Mouse (Mus musculus) CD8-positive naive resting alpha-beta T cell, adult 2 months (primary cell): ENCODE results near the gene Cadps.
"Not testable (repeated sequence)": the region's sequence is repeated elsewhere in the genome, so short reads cannot be mapped to it uniquely, and the experiment has no call there.

Experiments
- DNase-seq, 2 experiments: peaks; one replicate each; pipeline ENCODE4 v3.0.0; 2022; ENCODE audit warnings: low read depth in 2 of 2, low spot score in 2 of 2

Gene Cadps

DNA sequence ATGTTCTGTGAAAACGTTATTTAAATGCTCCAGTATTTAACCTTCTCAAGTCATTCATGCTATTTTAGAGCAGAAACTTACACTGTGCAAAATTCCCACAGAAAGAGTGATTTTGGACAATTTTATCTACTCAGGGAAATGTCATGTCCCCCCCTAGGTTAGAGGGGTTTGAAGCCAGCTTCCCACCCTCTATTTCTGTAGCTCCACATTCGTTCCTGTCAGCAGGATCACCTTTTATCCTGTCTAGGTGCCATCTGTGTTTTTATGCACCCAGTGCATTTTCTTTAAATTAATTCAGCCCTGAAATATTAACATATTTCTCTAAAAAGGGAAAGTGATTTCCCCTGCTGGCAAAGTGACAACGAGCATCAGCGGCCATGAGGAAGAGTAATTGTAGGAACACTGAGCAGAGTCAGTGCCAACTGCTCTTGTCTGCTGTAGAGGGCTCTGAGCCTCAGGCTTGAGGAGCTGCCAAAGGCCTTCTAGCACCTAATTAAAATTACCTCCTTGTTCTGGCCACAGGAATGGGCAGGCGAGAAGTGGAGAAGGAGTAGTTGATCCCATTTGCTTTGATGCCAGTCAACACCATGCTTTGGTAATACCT is 230.3 kb downstream of the Cadps start:
- no peak for DNase-seq

DNA sequence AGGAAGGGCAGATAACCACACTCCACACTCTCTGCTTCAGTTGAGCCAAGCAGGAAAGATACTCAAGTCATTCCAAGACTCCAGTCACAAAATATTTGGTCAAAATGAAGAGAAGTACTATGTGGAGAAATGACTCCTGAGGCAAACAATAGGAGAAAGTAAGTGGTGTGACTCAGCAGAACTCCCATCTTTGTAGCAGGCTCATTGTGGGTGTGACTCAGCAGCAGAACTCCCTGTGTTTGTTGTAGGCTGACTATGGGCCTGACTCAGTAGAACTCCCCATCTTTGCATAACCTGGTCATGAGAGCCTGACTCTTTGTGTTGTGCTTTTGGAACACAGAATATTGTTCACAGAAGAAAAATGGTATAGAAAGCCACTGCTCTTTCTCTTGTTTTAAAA is 231.1 kb downstream of the Cadps start:
- DNase-seq, result no peak

DNA sequence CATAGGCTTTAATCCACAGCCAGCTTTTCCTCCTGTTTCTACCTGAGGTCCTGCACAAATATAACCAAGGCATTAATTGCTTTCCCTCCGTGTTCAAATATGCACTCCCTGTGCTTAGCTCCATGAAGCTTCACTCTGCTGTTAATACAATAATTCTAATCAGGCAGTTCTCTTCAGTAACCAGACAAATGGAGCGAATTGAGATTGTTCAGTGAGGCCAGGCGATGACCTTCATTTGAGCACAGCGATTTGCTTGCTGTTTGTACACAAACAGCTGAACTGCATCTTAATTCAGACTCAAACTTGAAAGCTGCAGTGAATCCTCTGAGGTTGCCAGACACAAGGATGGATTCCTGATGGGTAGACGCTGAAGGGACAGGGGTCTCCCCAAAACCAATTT is 239.3 kb downstream of the Cadps start:
- no peak for DNase-seq

DNA sequence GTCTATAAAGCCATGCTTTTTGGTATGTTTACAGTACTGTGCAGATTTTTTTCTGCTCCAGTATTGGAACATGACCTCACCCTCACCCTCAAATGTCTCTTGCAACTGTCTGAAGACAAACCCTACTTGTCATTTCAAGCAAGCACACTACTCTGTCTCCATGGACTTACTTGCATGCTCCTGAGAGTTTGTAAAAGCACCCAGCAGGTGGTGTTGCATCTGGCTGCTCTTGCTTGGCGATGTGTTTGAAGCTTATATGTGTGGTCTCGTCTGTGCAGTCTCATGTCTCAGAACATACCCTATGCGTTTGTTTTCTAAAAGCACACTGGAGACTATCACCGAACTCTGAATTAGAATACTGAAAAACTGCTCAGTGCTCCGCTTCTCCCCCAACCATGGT is 241.2 kb downstream of the Cadps start:
- DNase-seq, result no peak

DNA sequence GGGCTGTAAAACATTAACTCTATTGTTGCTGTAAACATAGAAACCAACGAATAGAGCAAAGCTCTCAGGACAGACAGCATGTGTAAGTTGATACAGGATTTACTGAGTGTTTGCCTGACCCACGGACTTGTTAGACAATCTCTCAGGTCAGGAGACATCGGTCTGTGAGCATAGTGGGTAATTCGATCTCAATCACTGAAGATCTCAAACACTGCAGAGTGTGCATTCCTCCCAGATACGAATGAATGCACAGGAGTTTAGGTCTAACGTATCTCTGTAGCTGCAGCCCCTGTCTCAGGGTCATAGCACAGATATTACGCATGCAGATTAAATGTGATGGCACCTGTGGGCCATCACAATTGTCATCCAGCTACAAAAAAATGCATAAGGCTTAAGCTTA is 242.1 kb downstream of the Cadps start:
- no peak for DNase-seq

DNA sequence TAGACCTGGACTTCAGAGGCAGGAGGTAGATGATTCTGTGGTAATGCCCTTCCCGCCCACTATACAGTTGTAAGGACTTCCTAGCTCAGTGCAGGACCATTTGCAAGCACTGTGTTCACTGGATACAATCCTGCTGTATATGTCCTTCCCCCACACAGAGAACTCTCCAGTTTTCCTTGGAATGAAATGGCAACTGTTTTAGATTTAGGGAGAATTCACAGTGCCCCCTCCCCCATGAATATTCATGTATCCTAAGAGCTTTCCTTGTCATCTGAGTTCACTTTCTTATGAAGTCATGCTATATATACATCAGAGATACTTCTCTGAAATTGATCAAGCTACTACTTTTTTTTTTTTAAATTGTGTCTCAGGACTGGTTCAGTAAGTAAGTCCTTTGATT is 244.7 kb downstream of the Cadps start:
- DNase-seq, result no peak

DNA sequence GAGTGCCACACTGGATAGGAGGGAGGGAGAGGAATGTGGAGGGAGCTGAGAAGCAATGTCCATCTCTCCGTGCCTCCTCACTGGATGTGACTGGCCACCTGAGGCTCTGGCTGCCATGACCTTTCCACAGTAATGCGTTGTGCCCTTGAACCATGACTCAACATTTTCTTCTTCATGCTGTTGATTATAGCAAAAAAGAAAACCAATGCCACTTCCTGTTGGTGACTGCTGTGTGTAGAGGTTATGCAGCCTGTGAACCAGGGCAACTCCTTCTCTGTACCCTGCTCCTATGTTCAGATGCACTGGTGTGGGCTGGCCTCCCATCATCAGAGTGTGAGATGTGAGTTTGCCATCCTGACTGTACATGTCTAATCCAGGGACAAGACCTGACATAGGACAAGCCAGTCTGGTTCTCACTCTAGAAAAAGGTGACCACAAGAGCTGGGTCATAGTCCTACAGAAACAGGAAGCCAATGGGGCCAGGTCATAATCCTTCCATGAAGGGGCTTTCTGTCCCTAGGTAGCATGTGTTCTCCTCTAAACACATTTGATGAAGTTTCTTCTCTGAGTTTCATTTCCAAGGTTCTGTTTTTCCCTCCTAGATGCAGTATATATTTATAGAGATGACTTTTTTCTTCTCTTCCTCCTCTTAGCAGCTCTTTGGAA is 245.3 kb downstream of the Cadps start:
- DNase-seq, result no peak

DNA sequence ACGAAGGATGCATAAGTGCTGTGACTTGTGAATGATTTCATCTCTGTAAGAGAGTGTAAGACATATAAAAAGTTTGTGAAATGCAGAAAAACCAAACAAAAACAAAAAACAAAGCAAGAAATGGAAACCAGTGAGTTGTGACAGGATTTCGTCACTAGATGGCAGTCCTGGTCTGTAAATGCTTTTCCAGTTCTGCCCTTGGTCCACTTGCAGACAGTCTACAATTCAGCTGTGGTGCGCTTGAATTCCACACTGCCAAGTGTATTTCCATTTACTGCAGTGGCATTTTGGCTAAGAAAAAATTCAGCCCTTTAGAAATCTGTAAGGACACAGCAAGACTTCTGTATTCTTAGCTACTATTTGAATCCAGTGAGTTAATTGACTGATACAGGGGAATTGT is 247.8 kb downstream of the Cadps start:
- DNase-seq, result no peak

DNA sequence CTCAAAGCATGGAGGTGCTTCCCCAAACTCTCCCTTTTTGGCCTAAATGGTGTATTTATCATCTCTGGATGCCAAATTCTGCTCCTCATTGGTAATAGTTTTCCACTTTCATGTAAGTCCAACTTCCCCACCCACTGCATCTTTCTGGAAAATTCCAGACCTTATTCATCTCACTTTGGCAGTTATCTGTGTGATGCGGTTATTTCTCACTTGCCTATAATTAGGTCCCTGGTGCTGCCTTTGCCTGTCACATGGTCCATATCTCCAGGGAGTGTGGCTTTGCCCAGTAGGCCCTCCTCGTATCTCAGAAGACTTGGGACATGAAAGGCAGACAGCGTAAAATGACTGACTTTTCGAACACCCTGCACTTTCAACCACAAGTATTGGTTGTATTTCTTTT is 248.5 kb downstream of the Cadps start:
- DNase-seq, result no peak

DNA sequence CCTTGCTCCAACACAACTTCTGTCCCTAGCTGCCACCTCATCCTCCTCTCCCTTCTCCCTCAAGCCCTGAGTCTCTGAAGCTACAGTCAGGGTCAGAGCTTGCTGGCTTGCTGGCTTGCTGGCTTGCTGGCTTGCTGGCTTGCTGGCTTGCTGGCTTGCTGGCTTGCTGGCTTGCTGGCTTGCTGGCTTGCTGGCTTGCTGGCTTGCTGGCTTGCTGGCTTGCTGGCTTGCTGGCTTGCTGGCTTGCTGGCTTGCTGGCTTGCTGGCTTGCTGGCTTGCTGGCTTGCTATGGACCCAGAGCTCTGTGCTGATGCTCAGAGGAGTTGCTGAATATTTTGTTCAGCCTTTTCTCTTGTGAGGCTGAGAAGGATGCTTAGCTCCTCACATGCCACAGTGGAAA is 261.1 kb downstream of the Cadps start:
- DNase-seq, result not testable (repeated sequence)

DNA sequence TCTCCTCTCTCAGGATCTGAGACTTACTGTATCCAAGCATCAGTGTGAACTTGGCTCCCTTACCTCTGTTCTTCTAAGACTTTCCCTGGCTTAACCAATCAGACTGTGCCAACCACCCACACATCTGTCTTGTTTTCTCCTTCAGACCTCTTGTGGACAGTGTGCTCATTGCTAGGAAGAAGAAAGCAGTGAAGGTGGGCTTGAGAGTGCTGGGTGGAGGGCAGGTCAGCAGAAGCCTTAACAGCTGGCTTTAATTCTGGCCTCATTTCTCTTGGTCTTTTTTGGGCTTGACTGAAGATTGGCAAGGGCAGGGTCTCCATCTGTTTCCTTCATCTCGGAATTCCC is 262.7 kb downstream of the Cadps start:
- no peak for DNase-seq

DNA sequence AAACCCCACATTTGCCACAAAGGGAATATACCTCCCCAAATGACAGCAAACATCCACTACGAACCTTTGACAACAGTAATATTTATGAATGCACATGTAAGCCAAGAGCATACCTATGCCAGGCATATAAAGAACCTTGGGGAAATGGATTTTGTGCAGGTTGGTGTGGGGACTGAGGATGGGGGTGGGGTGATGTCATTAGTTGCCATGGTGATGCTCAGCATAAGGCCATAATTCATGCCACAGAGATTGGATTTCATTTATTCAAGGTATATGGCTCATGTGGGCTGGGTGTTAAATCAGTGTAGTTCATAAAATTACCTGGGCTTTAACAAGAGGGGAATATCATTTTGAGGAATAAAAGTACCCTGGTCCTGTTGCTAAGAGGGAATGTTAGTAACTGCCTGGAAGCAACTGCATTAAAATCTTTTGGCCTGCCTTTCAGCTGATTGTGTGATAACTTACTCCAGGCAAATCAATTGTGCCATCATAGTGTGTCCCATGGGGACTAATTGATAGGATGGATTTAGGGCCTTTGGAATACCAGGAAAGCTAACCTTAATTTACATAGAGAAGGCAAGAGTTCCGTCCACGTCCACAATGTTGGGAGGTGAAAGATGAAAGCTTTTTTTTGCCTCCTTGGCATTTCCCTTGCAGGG is 263.2 kb downstream of the Cadps start:
- DNase-seq, result no peak

DNA sequence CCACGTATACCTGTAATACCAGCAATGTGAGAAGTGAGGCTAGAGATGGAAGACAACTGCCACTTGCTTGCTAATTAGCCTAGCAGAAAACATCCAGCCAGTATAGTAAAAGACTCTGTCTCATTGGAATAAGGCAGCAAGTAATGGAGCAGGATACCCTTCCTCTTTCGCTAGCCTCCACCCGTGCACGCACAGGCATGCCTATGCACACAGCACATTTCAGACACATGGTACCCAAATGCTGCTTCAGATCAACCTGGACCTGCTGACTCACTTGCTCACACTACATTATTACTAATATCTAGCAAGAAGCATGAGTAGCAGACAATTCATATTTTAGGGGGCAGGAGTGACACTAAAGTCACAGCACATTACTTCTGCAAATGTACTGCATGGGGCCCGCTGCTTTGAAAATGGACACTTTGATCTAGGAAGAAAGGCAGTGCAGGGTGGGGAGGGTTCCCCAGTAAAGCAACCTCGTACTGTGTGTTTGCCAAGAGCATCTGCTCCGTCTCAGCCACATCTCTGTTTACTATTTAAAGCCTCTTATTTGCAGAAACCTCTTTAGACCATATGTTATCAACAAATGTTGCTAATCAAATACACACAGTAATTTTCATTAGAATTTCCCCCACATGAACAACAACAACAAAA is 263.8 kb downstream of the Cadps start:
- no peak for DNase-seq

DNA sequence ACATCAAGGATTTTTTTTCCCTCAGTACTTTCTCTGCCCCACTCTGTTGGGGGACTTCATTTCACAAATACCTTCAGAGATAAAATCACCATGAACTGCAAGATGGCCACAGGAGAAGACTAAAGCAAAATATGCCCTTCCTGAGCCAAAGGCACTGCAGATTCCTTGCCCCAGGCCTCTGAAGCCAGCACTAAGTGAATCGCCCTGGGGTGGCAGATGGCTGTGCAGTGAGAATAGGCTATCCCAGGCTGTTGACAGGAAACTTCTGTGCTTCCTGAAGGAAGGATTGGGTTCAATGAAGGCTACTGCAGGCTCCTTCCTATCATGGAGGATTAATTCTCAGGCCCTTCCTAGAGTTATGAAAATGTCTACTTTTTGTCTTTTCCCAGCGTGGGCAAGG is 268.4 kb downstream of the Cadps start:
- no peak for DNase-seq

DNA sequence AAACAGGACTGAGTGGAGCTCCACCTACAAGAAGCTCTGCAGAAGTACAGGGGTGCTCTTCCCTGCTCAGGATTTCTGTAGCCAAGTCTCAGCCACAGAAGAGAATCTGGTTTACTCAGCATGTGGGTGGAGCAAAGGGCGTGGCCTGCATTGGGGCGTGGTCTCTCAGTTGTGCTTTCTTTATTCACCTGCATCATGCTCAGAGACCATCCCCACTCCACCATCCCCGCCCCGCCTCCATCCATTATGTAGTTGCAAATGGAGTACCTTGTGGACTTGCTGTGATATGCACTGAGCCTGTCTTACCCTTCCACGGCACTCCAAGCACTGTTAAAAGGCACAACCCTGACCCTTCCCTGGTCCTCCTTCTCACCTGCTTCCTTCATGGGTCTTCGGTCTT is 271.5 kb downstream of the Cadps start:
- DNase-seq, result no peak

DNA sequence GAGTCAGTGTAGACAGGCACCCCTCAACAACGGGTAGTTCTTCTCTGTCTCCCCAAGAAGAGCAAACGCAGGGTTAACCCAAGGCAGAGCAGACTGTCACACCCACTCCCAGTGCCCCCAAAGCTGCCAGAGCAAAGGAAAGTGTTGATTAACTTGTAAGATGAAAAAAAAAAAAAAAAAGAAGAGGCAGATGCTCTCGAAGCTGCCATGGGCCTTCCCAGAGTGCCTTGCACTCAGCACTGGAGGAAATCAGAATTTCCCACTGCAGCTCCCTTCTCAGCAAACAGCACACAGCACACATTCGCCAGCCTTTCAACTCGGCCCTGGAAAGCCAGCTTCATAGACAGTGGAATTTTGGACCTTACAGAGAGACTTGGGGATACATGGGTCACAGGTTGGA is 271.9 kb downstream of the Cadps start:
- DNase-seq, result no peak

DNA sequence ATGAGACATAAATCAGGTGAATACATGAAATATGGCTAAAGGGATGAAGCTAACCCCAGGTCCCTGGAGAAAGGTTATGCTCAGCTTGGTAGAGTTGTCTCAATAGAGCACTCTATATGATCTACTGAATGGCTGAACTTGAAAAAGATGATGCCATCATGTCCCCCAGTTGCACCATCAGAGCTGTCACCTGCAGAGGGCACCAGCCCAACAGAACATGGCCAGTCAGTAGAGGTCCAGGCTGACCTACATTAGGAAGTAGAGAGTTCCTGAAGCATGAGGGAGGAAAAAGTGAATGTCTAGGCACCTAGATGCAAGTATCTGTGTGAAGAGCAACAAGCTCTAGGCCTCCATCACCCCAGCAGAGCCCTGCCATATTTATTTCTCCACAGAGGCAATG is 273.6 kb downstream of the Cadps start:
- no peak for DNase-seq

DNA sequence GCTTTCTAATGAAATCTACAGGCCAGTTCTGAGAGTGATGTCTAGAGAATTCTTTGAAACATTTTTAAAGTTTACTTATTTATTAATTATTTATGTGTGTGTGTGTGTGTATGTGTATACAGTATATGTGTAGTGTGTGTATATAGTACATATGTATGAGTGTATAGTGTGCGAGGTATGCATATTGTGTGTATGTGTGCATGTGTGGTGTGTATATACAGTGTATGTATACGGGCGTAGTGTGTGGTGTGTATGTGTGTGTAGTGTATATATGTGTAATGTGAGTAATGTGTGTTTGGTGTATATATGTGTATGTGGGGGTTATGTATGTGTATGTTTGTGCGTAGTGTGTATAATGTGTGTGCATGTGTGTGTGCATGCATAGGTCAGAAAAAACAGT is 275.4 kb downstream of the Cadps start:
- no peak for DNase-seq

DNA sequence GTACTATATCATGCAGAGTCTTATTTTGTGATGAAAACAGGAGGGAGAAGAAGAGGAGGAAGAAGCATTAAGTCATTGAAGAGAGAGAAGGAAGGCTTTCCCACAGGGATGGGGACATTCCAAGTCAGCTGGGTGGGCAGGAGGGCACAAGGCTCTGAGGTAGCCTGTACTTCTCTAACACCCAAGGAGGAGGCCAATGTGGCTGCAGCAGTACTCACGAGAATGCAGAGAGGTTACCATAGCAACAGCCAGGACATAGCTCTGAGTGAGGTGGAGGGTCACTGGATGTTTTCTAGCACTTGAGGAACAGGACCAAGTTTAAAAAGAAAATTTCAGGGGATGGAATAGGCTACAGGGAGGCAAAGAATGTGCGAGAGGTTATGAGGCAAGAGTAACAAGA is 281.1 kb downstream of the Cadps start:
- no peak for DNase-seq

DNA sequence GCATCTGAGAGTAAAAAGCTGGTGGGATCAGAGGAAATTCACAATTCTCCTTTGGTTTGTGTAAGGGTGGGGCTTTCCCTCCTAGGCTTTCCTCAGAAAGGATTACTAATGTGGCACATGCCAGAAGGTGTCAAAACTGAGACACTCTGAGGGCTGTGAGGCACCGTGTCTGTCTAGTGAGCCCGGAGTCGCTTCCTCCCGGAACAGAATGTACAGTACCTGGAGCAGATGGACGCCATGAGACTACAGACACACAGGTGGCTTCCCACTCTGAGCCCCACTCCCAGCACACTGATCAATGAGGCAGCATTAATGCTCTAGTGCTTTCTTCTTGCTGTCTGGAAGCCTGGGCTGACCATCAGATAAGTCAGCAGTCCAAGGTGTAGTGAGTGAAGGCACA is 283.8 kb downstream of the Cadps start:
- DNase-seq, result no peak

DNA sequence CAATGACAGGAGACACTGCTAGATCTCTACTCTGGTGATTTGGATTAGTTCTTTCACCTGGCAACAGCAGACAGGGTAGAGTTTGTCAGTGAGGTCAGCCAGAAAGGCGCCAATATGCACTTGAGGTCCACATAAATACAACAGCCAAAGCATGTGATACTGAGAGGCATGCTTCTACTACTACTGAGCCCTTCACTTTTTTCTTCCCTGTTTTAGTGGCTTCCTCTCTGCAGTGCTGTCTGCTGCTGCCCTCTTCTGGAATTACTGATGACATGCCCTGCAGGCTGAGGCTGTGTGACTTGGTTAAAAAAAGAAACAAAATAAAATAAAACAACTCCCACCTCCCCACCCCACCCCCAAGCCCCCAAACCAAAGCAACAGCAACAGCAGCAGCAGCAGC is 291.8 kb downstream of the Cadps start:
- no peak for DNase-seq

DNA sequence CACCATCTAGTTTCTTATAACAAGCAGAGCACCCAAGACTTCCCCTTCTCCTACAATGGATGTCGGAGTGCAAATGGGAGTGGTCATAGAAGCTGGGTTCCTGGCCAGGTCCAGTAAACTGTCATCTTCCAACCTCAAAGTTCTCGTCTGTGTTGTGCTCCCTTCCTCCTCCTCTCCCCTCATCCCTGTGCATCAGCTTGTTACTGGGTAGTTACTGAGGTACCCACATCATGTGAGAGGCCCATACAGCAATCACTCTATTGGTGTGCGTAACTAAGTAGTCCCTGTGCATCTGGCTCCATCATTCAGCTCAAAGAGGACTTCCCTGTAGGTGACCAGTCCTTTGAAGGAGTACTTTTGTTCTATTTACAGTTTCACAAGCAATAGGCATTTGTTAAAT is 292.3 kb downstream of the Cadps start:
- DNase-seq, result no peak
